In genomic region chr3:97658426-97659193, GRCm38 (mm10) we compare ENCODE assay signal across 7 mouse cellular contexts. TPM values are rescaled to one million over a fixed set of nuclear protein-coding genes. Genes with fewer than 3 reads are reported as not detected.
DNase-seq lines count a peak whose midpoint lies in the region; ATAC-seq lines count a peak whose summit lies in the region.

No protein-coding gene starts in this region.

- peak; percentile 39 for ATAC-seq in common myeloid progenitor, adult 5-6 weeks (replicated peaks; ENCODE audit: low read depth, poor library complexity, severe bottlenecking)
- ATAC-seq in hindbrain, embryonic 13.5 days (ENCODE audit: low FRiP score): peak; percentile 80; the same call in 1 of the 2 replicates
- peak; percentile 29 for ATAC-seq in megakaryocyte, adult 5-6 weeks (ENCODE audit: poor library complexity, severe bottlenecking)
- peak; percentile 83; the same call in 1 of the 2 replicates for ATAC-seq in stomach, embryonic 16.5 days (ENCODE audit: insufficient read depth, low FRiP score)

- H3K4me3 ChIP-seq in hindbrain, embryonic 13.5 days: peak overlapping the region; percentile 84
- peak overlapping the region; percentile 71 for H3K4me3 ChIP-seq in stomach, embryonic 16.5 days (replicated peaks; ENCODE audit: low read length)

- peaks cover 14% of the 10 kb centered on the region for H3K36me3 ChIP-seq in hindbrain, embryonic 13.5 days
- H3K36me3 ChIP-seq in stomach, embryonic 16.5 days (ENCODE audit: control insufficient read depth, insufficient read depth, low read length): no peaks in the 10 kb centered on the region

- peaks cover 14% of the 10 kb centered on the region for H3K4me1 ChIP-seq in hindbrain, embryonic 13.5 days (replicated peaks)
- peaks cover 12% of the 10 kb centered on the region for H3K4me1 ChIP-seq in stomach, embryonic 16.5 days (ENCODE audit: control insufficient read depth, insufficient read depth, low read length)

- H3K9ac ChIP-seq in hindbrain, embryonic 13.5 days: peak overlapping the region; percentile 83
- peak overlapping the region; percentile 85 for H3K9ac ChIP-seq in stomach, embryonic 16.5 days (ENCODE audit: low read length)

- WGBS in hindbrain, embryonic 13.5 days: 1% methylated on average over 47 of the region's 50 CpGs
- under 1% methylated on average over 49 of the region's 50 CpGs for WGBS in stomach, embryonic 16.5 days

- peak; percentile 31 for DNase-seq in layer of hippocampus, adult 9-10 months (ENCODE audit: low spot score)
- DNase-seq in layer of hippocampus, postnatal 36 days: no peak
- DNase-seq in Muller cell, postnatal 12 days (ENCODE audit: inconsistent ontology term): peak; percentile 88

- H3K27ac ChIP-seq in hindbrain, embryonic 13.5 days: peak overlapping the region; percentile 56
- peak overlapping the region; percentile 72 for H3K27ac ChIP-seq in stomach, embryonic 16.5 days (ENCODE audit: low read length)

- H3K9me3 ChIP-seq in hindbrain, embryonic 13.5 days: no peaks in the 10 kb centered on the region
- H3K9me3 ChIP-seq in stomach, embryonic 16.5 days (replicated peaks; ENCODE audit: control insufficient read depth, low read length): 0 out of 2 replicates have a peak, but pooled peaks cover 2% of the 10 kb centered on the region

- H3K4me2 ChIP-seq in hindbrain, embryonic 13.5 days: peak overlapping the region; percentile 81
- H3K4me2 ChIP-seq in stomach, embryonic 16.5 days (ENCODE audit: low read depth, low read length): peak overlapping the region; percentile 85

- no peaks in the 10 kb centered on the region for H3K27me3 ChIP-seq in hindbrain, embryonic 13.5 days
- no peaks in the 10 kb centered on the region for H3K27me3 ChIP-seq in stomach, embryonic 16.5 days (ENCODE audit: control insufficient read depth, insufficient read depth, low read length)

RNA-seq across cellular contexts. Expression of gene Prkab2, which starts 0.6 kb away (rescaled TPM):
- 10 to 100 TPM; 40.7 to 41.2 TPM for total RNA-seq in layer of hippocampus, postnatal 36 days (2021)
- total RNA-seq in common myeloid progenitor, adult 5-6 weeks (2017): 2.8 and 3.2 TPM in 2 replicates
- 9.2 and 9.7 TPM in 2 replicates for polyA plus RNA-seq in hindbrain, embryonic 13.5 days (2015; fragmentation: Nextera tagmentation; extraction: Ambion mirVana)
- 10.8 and 12.3 TPM in 2 replicates for total RNA-seq in megakaryocyte, adult 5-6 weeks (2015)
- total RNA-seq in megakaryocyte, adult 5-6 weeks (2017): 6.9 and 11.0 TPM in 2 replicates
- 10.3 and 10.8 TPM in 2 replicates for polyA plus RNA-seq in stomach, embryonic 16.5 days (2015; fragmentation: Nextera tagmentation; extraction: Ambion mirVana)

RNA-seq across cellular contexts. Expression of gene Gm17651, which starts 15.9 kb away (rescaled TPM):
- total RNA-seq in layer of hippocampus, postnatal 36 days (2021): not detected
- not detected in 2 replicates for total RNA-seq in common myeloid progenitor, adult 5-6 weeks (2017)
- polyA plus RNA-seq in hindbrain, embryonic 13.5 days (2015; fragmentation: Nextera tagmentation; extraction: Ambion mirVana): not detected in 2 replicates
- not detected in 2 replicates for total RNA-seq in megakaryocyte, adult 5-6 weeks (2015)
- total RNA-seq in megakaryocyte, adult 5-6 weeks (2017): not detected in 2 replicates
- polyA plus RNA-seq in stomach, embryonic 16.5 days (2015; fragmentation: Nextera tagmentation; extraction: Ambion mirVana): not detected in 2 replicates

RNA-seq across cellular contexts. Expression of gene Fmo5, which starts 30.0 kb away (rescaled TPM):
- total RNA-seq in layer of hippocampus, postnatal 36 days (2021): 1 to 10 TPM; 3.6 to 3.8 TPM
- 1.5 and 4.6 TPM in 2 replicates for total RNA-seq in common myeloid progenitor, adult 5-6 weeks (2017)
- 0.57 and 0.69 TPM in 2 replicates for polyA plus RNA-seq in hindbrain, embryonic 13.5 days (2015; fragmentation: Nextera tagmentation; extraction: Ambion mirVana)
- 19.5 and 31.4 TPM in 2 replicates for total RNA-seq in megakaryocyte, adult 5-6 weeks (2015)
- 10.7 and 12.1 TPM in 2 replicates for total RNA-seq in megakaryocyte, adult 5-6 weeks (2017)
- 9.8 and 10.4 TPM in 2 replicates for polyA plus RNA-seq in stomach, embryonic 16.5 days (2015; fragmentation: Nextera tagmentation; extraction: Ambion mirVana)

RNA-seq across cellular contexts. Expression of gene Chd1l, which starts 48.6 kb away (rescaled TPM):
- 10 to 100 TPM in 1 of 2 experiments, 1 to 10 TPM in 1; 9.3 to 11.2 TPM for total RNA-seq in layer of hippocampus, postnatal 36 days (2021)
- 51.2 and 71.0 TPM in 2 replicates for total RNA-seq in common myeloid progenitor, adult 5-6 weeks (2017)
- polyA plus RNA-seq in hindbrain, embryonic 13.5 days (2015; fragmentation: Nextera tagmentation; extraction: Ambion mirVana): 6.8 and 7.2 TPM in 2 replicates
- 7.2 and 10.1 TPM in 2 replicates for total RNA-seq in megakaryocyte, adult 5-6 weeks (2015)
- total RNA-seq in megakaryocyte, adult 5-6 weeks (2017): 21.0 and 23.6 TPM in 2 replicates
- polyA plus RNA-seq in stomach, embryonic 16.5 days (2015; fragmentation: Nextera tagmentation; extraction: Ambion mirVana): 15.8 and 16.2 TPM in 2 replicates

Comparison
In these comparisons a context has a peak if more than half of its experiments do, and no peak if none do; other contexts are left out.
1. DNase-seq: peak in layer of hippocampus, adult 9-10 months (single experiment) and Muller cell, postnatal 12 days (single experiment); none in layer of hippocampus, postnatal 36 days (0 of 2).
2. ATAC-seq: peak in every context shown above with its lines; median percentile 83 in stomach, embryonic 16.5 days; 80 in hindbrain, embryonic 13.5 days; 39 in common myeloid progenitor, adult 5-6 weeks; 29 in megakaryocyte, adult 5-6 weeks.